Mouse (Mus musculus): ENCODE measurements at regions not wholly inside any gene's neighbourhood (a gene's known extent, or its start where the extent isn't known, plus 50 kb on each side); places are given as distances from the start of the nearest gene placed in this dataset.

DNA sequence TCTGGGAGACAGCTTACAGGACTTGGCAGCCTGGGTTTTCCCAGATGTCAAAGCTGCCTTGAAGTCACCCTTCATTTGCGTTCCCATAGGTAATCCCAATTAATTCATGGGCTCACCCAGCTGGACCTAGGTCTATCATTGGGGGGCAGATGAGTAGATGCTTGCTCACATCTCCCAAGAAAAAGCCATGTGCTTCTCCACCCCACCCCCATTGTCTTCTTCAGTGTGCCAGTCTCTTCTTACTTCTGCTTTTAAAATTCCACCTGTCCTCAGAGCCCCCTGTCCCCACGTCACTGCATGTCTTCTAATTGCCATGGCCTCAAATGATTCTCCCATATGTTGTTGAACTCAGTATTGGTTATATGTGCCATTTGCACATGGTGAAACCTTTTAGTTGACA lies 240.9 kb upstream of the Runx1 start:
- DNase-seq (ENCODE audit: low spot score), result no peak

DNA sequence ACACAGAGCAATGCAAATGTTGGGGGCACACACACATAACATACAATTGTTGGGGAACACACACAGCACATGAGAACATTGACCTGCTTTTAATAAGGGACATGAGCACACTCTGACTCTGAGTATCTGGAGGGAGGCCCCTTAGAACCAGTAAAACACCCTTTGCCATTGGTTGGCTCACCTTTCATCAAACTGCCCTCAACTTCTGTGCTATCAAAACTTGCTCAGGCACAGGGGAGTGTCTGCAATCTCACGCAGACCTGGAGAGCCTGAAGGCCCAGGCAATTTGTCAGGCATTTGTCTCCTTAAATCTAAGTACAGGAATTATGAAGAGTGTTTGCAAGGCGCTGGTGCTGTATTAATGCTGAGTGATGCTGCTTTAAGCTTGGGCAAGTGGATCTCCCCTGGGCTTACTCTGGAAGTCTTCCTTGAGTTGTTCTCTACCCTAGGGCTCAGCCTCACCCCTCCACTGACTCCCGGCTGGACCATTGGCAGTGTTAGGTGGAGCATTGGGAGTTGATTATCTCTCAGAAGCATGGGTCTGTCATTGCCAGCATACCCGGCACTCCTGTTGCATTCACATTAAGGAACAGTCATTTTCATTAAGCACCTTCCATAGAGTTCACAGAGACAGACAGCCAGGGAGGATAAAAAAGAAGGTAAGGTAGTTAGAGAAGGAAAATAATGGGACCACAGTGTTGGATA lies 235.7 kb upstream of the Runx1 start:
- DNase-seq (ENCODE audit: low spot score), result no peak

DNA sequence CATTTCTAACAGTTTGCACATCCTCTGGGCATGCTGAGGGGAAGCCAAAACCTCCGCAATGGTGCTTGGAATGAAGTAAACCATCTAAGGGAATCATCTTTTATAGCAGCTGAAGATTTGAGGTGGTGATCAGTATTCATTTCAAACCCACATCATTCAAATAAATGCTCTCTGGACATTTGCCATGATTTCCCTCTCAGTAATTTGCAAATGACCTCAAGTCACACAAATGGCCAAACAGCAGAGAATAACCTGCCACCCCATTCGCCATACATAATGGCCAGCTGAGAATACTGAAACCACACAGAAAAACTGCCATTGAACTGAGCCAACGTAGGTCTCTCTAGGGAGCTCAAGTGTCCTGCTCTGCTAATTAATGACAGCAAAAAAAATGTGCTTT lies 230.3 kb upstream of the Runx1 start:
- no peak for DNase-seq (ENCODE audit: low spot score)

- no peak for DNase-seq (ENCODE audit: low spot score)
These were observed 229.6 kb upstream of the Runx1 start for GRCm38 (mm10) chr16:93055545-93055944.

GRCm38 (mm10) chr16:93051233-93051632 lies 225.3 kb upstream of the Runx1 start:
- no peak for DNase-seq (ENCODE audit: low spot score)

DNA sequence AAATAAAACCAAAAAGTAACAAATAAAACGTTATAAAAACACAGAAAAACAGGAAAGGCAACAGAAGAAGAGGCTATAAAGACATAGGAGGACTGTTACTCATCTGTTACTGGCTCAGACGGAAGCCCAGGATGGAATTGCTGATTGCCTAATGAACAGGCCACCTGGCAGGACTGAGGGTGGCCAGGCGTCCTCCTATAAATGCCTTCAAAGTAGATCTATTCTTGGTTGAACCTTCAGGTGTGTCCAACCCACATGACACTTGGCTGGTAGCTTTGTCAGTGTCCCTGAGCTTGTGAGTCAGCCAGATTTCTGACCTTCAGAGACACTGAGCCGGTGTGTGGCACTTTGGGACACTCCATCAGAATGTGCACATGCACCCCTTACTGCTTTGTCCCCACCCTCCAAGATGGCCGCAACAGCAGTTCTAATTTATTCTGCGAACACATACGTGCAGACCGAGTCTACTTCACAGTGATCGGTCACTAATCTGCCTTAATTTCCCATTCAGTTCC lies 222.5 kb upstream of the Runx1 start:
- DNase-seq (ENCODE audit: low spot score), result no peak

GRCm38 (mm10) chr16:93047594-93047993 lies 221.6 kb upstream of the Runx1 start:
- DNase-seq (ENCODE audit: low spot score), result no peak

GRCm38 (mm10) chr16:93046221-93046620 lies 220.3 kb upstream of the Runx1 start:
- no peak for DNase-seq (ENCODE audit: low spot score)

DNA sequence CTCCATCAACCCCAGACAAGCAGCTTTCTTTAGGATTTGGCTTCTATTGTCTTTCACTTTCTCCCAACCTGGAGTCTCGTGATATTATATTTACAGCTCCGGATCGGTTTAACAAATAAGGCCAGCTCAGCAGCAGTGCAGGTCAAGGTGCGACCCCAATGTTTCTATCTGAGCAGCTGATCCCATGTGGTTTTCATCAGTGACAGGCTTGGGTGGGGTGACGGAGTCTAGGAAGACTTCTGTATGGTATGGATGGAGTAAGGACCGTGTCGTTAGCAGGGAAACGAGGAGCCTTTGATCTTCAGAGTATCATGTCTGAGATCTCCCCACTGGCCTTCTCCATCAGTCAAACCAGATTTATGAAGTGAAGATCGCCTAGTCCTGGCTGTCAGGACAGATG lies 217.4 kb upstream of the Runx1 start:
- no peak for DNase-seq (ENCODE audit: low spot score)

- DNase-seq (ENCODE audit: low spot score), result no peak
These were observed 217.0 kb upstream of the Runx1 start for GRCm38 (mm10) chr16:93042941-93043340.

- DNase-seq (ENCODE audit: low spot score), result no peak
These were observed 216.5 kb upstream of the Runx1 start for GRCm38 (mm10) chr16:93042491-93042890.

DNA sequence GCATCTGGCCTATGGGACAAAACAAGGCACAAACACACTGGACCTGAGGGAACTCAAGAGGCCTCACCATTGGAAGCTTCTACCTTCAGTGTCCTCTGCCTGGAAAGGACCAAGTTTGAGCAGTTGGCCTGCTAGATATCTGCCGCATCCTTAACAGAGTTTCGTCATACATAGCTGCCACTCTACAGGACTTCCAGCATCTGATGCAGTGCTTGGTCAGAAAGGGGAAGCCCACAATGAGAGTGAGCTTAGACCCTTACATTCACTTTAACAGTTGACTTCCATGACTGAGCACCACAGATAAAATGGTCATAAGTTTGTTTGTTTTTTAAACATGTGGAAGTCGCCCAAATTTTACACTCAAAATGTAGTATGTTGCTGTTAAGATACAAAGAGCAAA lies 215.9 kb upstream of the Runx1 start:
- DNase-seq (ENCODE audit: low spot score), result no peak

DNA sequence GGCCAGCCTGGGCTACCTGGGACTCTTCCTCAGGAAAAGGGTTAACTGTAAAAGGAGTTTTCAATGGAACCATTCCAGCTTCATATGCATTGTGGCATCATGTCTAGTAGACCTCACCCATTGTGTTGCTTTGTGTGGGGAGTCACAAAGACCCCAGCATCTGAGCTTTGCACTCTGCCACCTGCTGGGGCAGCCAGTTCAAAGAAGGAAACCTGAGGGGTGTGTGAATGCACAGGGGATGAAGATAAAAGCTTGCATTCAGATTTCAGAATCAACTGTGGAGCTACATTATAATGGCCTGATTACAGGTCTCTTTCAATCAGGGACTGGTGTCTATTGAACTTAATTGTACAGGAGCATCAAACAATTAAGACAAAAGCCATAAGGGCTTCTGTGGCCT lies 215.4 kb upstream of the Runx1 start:
- no peak for DNase-seq (ENCODE audit: low spot score)

DNA sequence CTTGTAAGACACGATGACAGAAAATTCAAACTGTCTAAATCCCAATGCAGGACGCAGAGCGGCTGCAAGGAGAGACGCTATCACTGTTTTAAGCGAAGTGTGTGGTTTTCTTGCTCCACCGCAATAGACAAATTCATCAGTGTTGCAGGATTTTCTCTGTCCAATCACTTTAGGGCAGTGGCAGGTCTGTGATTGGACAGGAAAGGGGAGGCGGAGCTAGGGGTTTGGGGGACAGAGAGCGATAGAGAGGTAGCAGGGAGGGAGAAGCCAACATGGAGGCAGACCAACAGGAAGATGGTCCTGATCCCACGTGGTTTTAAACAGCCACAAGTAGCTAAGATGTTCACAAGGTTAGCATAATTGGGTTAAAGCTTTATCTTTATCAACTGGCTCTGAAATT lies 209.7 kb upstream of the Runx1 start:
- no peak for DNase-seq (ENCODE audit: low spot score)

- DNase-seq (ENCODE audit: low spot score), result no peak
These were observed 208.0 kb upstream of the Runx1 start for GRCm38 (mm10) chr16:93033943-93034342.

DNA sequence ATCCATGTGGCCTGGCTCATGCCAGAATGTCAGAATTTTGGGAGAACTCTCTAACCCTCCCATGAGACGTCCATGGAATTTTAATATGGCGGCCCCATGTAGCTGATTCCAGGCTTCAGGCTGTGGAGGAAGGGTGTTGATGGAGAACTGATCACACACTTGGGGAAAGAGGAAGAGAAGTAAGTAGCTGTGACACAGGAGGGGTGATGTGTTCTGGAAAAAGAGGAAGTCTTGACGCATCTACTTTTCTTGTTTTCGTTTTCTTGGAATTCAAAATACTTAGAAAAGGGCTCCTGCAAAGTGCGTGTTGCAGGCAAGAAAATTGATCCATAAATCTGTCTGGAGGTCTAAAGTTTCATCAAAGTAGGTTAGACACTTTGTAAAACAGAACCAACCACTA lies 205.7 kb upstream of the Runx1 start:
- no peak for DNase-seq (ENCODE audit: low spot score)

DNA sequence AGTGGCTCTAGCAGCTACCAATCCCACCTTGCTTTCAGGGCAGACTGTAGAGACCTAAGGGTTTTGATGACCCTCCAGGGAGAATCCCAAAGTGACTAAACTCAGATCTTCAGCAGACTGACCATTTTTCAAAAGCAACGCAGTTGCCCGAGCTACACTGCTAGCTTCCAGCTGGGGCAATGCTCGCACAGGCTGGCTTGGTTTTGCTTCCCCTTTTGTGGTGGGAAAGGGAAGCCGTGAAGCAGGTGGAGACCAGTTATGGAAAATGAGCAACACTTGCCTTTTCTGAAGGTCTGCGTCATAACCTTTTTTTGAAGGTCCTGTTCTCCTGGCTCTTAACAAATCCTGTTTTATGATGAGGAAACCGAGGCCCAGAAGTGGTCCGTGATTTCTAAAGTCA lies 202.7 kb upstream of the Runx1 start:
- no peak for DNase-seq (ENCODE audit: low spot score)

GRCm38 (mm10) chr16:93028016-93028415 lies 202.1 kb upstream of the Runx1 start:
- no peak for DNase-seq (ENCODE audit: low spot score)

DNA sequence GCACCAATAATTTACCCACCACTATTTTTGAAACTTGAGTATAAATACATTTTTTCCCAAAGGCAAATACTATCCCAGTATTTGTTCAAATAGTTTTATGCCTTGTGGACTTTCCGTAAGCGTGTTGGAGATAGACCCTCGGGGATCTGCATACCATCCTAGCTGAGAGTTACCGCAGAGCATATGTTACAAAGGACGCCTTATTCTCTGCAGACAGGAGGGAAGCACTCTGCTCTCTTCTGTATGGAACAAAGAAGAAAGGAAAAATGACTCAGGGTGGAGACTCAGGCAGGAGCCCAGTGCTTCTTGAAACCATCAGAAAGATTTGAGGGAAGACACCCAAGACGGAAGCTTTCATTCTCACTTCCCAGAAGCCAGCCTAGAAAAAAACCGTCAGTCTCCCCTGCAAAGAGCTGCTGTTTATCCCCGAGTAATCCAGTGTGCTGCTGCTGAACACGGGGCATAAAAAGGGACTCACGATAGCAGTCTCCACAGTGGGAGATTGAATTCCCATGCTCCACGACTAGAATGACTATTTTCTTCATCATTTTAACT lies 200.2 kb upstream of the Runx1 start:
- DNase-seq (ENCODE audit: low spot score), result no peak

- no peak for DNase-seq (ENCODE audit: low spot score)
These were observed 194.0 kb upstream of the Runx1 start for GRCm38 (mm10) chr16:93019800-93020555.

GRCm38 (mm10) chr16:93018766-93019165 lies 192.8 kb upstream of the Runx1 start:
- DNase-seq (ENCODE audit: low spot score), result no peak

DNA sequence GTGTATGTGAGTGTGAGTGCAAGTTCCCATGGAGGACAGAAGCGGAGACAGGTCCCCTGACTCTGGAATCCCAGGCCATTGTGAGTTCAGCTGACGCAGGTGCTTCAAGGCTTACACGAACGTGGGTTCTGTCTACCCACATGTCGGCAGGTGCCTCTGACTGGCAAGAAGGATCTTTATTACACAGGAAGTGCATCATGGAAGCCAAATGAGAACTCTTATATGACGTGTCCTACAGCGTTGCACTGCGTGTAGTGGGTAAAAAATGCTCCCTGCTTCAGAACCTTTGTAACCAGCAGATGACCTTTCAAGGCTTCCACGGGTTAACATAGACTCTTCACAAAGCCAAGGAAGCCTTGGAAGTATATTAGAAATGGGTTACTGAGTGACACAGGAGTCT lies 191.1 kb upstream of the Runx1 start:
- DNase-seq (ENCODE audit: low spot score), result no peak

DNA sequence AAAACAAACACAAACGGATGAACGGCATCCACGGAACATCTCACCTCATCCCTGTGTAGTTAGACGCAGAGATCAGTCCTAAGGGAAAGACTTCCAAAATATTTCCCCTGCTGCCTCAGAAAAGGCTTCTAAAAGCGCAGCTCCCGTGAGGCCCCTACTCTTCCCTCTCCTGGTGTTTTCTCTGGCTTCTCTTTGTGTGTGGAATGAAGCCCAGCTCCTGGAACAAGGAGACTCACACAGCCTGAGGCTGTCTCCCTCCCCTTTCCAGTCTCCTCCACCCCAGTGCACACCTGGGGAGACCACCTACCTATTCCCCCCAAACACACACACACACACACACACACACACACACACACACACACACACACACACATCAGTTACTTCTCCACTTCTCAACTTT lies 189.7 kb upstream of the Runx1 start:
- no peak for DNase-seq (ENCODE audit: low spot score)
